ENCODE assay signal across 10 mouse cellular contexts in the genomic region with DNA sequence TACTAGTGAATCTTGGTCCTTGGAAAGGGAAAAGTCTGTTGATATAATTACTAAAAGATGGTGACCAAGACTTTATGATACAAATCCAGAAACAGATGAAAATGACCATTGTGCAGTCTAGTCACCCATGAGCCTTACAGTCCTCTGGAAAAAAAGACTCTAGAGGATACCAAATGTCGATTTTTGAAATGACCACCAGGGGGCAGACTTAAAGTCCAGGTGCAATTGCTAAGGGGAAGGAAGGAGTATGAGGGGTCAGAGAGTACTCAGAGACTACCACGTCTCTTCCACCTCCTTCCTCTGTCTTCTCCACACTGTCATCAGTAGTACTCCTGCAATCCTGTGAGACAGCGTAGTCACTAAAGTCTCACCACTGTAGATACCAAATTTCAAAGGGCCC.
DNase-seq lines count a peak whose midpoint lies in the region; ATAC-seq and TF ChIP-seq lines count a peak whose summit lies in the region.
"Had no signal": no experiment of that assay in that cellular context is flagged by ENCODE, and none has a peak within 500 bp of the region (broad histone marks: within the 10 kb centered on the region; RNA-seq: fewer than 3 reads in every experiment).

No protein-coding gene starts in this region.

- intact Hi-C loops in gastrocnemius, adult 2 months (cut with DNase I) = loop anchor here (10.0 kb wide), 1 partner anchor 500 kb away; no protein-coding TSS in a partner anchor

- no peaks in the 10 kb centered on the region for H3K27me3 ChIP-seq in liver, postnatal 0 days (ENCODE audit: insufficient read depth, low read length)
- no peaks in the 10 kb centered on the region for H3K27me3 ChIP-seq in liver, embryonic 11.5 days (replicated peaks; ENCODE audit: control insufficient read depth, insufficient read depth, low read length)
- H3K27me3 ChIP-seq in splenic B cell, adult 2 months (ENCODE audit: control insufficient read depth, insufficient read depth, low read length, poor library complexity, severe bottlenecking) = no peaks in the 10 kb centered on the region
- no peaks in the 10 kb centered on the region for H3K27me3 ChIP-seq in forebrain, embryonic 10.5 days (ENCODE audit: poor library complexity, severe bottlenecking)
- H3K27me3 ChIP-seq: heart, embryonic 13.5 days; liver, embryonic 15.5 days had no signal

- no peaks in the 10 kb centered on the region for H3K36me3 ChIP-seq in liver, postnatal 0 days (replicated peaks; ENCODE audit: insufficient read depth, low read length)
- H3K36me3 ChIP-seq in liver, embryonic 11.5 days (ENCODE audit: control insufficient read depth, insufficient read depth, low read length) = no peaks in the 10 kb centered on the region
- H3K36me3 ChIP-seq in splenic B cell, adult 2 months (ENCODE audit: control insufficient read depth, insufficient read depth, low read length, poor library complexity, severe bottlenecking) = no peaks in the 10 kb centered on the region
- H3K36me3 ChIP-seq in forebrain, embryonic 10.5 days (replicated peaks) = no peaks in the 10 kb centered on the region
- H3K36me3 ChIP-seq: heart, embryonic 13.5 days; liver, embryonic 15.5 days had no signal

- no peak for DNase-seq in gastrocnemius, adult 2 months
- no peak for DNase-seq in gastrocnemius, postnatal 4 days (ENCODE audit: low spot score in 2 of 2)
- no peak for DNase-seq in liver, postnatal 0 days
- no peak for DNase-seq in liver, embryonic 11.5 days (ENCODE audit: low spot score)
- peak; percentile 5 for DNase-seq in splenic B cell, adult 2 months (ENCODE audit: low read depth, low spot score)
- no peak for DNase-seq in forebrain, embryonic 10.5 days (ENCODE audit: extremely low spot score, low spot score)

- H3K4me3 ChIP-seq in gastrocnemius, adult 2 months = no peak overlapping the region
- no peak overlapping the region for H3K4me3 ChIP-seq in liver, postnatal 0 days (ENCODE audit: low read depth, low read length)
- no peak overlapping the region for H3K4me3 ChIP-seq in liver, embryonic 11.5 days (ENCODE audit: low read depth, low read length)
- no peak overlapping the region for H3K4me3 ChIP-seq in forebrain, embryonic 10.5 days
- H3K4me3 ChIP-seq: heart, embryonic 13.5 days; liver, embryonic 15.5 days had no signal

- 33% methylated on average over 3 of the region's 3 CpGs for WGBS in liver, postnatal 0 days (ENCODE audit: insufficient replicate concordance)
- 44% methylated on average over 3 of the region's 3 CpGs for WGBS in liver, embryonic 11.5 days
- WGBS in forebrain, embryonic 10.5 days = 54% methylated on average over 3 of the region's 3 CpGs

- no peak overlapping the region for H3K4me2 ChIP-seq in liver, postnatal 0 days (ENCODE audit: low read depth, low read length)
- H3K4me2 ChIP-seq in liver, embryonic 11.5 days = no peak overlapping the region
- H3K4me2 ChIP-seq: heart, embryonic 13.5 days; liver, embryonic 15.5 days had no signal

- H3K4me1 ChIP-seq in liver, postnatal 0 days (ENCODE audit: insufficient read depth) = no peaks in the 10 kb centered on the region
- no peaks in the 10 kb centered on the region for H3K4me1 ChIP-seq in liver, embryonic 11.5 days (replicated peaks; ENCODE audit: control insufficient read depth, insufficient read depth, low read length)
- peaks cover 11% of the 10 kb centered on the region for H3K4me1 ChIP-seq in forebrain, embryonic 10.5 days
- H3K4me1 ChIP-seq: liver, embryonic 15.5 days had no signal

- no peak for ATAC-seq in liver, postnatal 0 days
- ATAC-seq in liver, embryonic 11.5 days (replicated peaks; ENCODE audit: low FRiP score) = no peak
- peak; percentile 52; the same call in 1 of the 2 replicates for ATAC-seq in common myeloid progenitor, adult 5-6 weeks (replicated peaks; ENCODE audit: low read depth, poor library complexity, severe bottlenecking)
- no peak for ATAC-seq in erythroid progenitor cell, adult 5-6 weeks (replicated peaks; ENCODE audit: low FRiP score, poor library complexity, severe bottlenecking)

- H3K9me3 ChIP-seq in liver, postnatal 0 days (ENCODE audit: low read length) = no peaks in the 10 kb centered on the region
- H3K9me3 ChIP-seq in liver, embryonic 11.5 days (ENCODE audit: control insufficient read depth, low read length) = no peaks in the 10 kb centered on the region
- no peaks in the 10 kb centered on the region for H3K9me3 ChIP-seq in forebrain, embryonic 10.5 days
- H3K9me3 ChIP-seq: heart, embryonic 13.5 days; liver, embryonic 15.5 days had no signal

- H3K9ac ChIP-seq in liver, postnatal 0 days (replicated peaks) = no peak overlapping the region
- H3K9ac ChIP-seq in liver, embryonic 11.5 days (ENCODE audit: low read depth, low read length) = no peak overlapping the region
- H3K9ac ChIP-seq: heart, embryonic 13.5 days; liver, embryonic 15.5 days had no signal

- TF ChIP-seq CTCF in gastrocnemius, adult 2 months (IDR thresholded peaks at IDR 0.05) = peak; percentile 58
- TF ChIP-seq CTCF in liver, postnatal 0 days (IDR thresholded peaks at IDR 0.05; ENCODE audit: low read depth) = peak; percentile 57

- H3K27ac ChIP-seq in gastrocnemius, adult 2 months = no peak overlapping the region
- H3K27ac ChIP-seq in liver, postnatal 0 days (ENCODE audit: low read depth) = no peak overlapping the region
- H3K27ac ChIP-seq in liver, embryonic 11.5 days (ENCODE audit: low read depth, low read length) = no peak overlapping the region
- H3K27ac ChIP-seq in forebrain, embryonic 10.5 days = no peak overlapping the region
- H3K27ac ChIP-seq: heart, embryonic 13.5 days; liver, embryonic 15.5 days had no signal

- no peak for TF ChIP-seq EP300 in liver, postnatal 0 days (IDR thresholded peaks at IDR 0.05; ENCODE audit: low read depth)
